Mouse (Mus musculus) cerebellum, adult 2 months (tissue): ENCODE results near the gene Rpl18.

Source experiments
- CTCF ChIP-seq: fragments of 200-500 bp; IDR thresholded peaks from 2 replicates; pipeline ENCODE4 v1.5.1; 2011; ENCODE audit warnings: low read depth, mild to moderate bottlenecking, control low read depth, low read length, moderate library complexity, borderline replicate concordance; ENCODE audit not compliant: insufficient read depth
- POLR2A ChIP-seq: fragments of 200-500 bp; IDR thresholded peaks from 2 replicates; pipeline ENCODE4 v1.6.1; 2011; ENCODE audit warnings: low read length, control low read depth, borderline replicate concordance; ENCODE audit not compliant: insufficient read depth

- TF ChIP-seq POLR2A, result no peak
- no peak for TF ChIP-seq CTCF
Observed at GRCm38 (mm10) chr7:45714630-45715089, 597 bp upstream of the Rpl18 start.
